Mouse (Mus musculus) stomach, embryonic 14.5 days (tissue): ENCODE measurements around the gene Nphp3. TPM values are rescaled to one million over a fixed set of nuclear protein-coding genes. Genes with fewer than 3 reads are reported as not detected.
A peak's percentile ranks its signal among the peaks of the same experiment; 100 is the strongest.

Experiments
- ATAC-seq: fragments of 200-750 bp; cut with Nextera tagmentation; 2 replicates; pipeline ENCODE4 v1.8.0; 2017; ENCODE audit warnings: low read depth, moderate TSS enrichment; ENCODE audit not compliant: insufficient number of reproducible peaks, insufficient read depth, low FRiP score
- H3K27ac ChIP-seq: fragments of 300-500 bp; sonication (generic); 2 replicates; pipeline ENCODE4 v1.5.1; 2014; ENCODE audit warnings: mild to moderate bottlenecking, low read length, moderate library complexity, mixed read lengths
- H3K27me3 ChIP-seq: fragments of 300-500 bp; sonication (generic); 2 replicates; pipeline ENCODE4 v1.6.1; 2014; ENCODE audit warnings: low read length, control low read depth, mixed read lengths; ENCODE audit not compliant: control insufficient read depth, insufficient read depth
- H3K36me3 ChIP-seq: fragments of 300-500 bp; sonication (generic); 2 replicates; pipeline ENCODE4 v1.6.1; 2014; ENCODE audit warnings: mild to moderate bottlenecking, control low read depth, low read length, moderate library complexity, mixed read lengths; ENCODE audit not compliant: control insufficient read depth, insufficient read depth
- H3K4me1 ChIP-seq: fragments of 300-500 bp; sonication (generic); 2 replicates; pipeline ENCODE4 v1.6.1; 2014; ENCODE audit warnings: low read length, control low read depth, mixed read lengths; ENCODE audit not compliant: control insufficient read depth, insufficient read depth
- H3K4me2 ChIP-seq: fragments of 300-500 bp; sonication (generic); replicated peaks from 2 replicates; pipeline ENCODE4 v1.6.1; 2014; ENCODE audit warnings: low read depth, low read length, control low read depth
- H3K4me3 ChIP-seq: fragments of 300-500 bp; sonication (generic); 2 replicates; pipeline ENCODE4 v1.5.1; 2014; ENCODE audit warnings: low read depth, low read length, control low read depth
- H3K9ac ChIP-seq: fragments of 300-500 bp; sonication (generic); replicated peaks from 2 replicates; pipeline ENCODE4 v1.6.1; 2014; ENCODE audit warnings: low read depth, mild to moderate bottlenecking, control low read depth, low read length, moderate library complexity, mixed read lengths
- H3K9me3 ChIP-seq: fragments of 300-500 bp; sonication (generic); 2 replicates; pipeline ENCODE4 v1.6.1; 2016; ENCODE audit warnings: low read depth, low read length, control low read depth; ENCODE audit not compliant: control insufficient read depth
- WGBS: fragments of 180-500 bp; shearing (Covaris S2); extraction: QIAGEN DNeasy Blood & Tissue Kit; methylation state at CpG from one replicate; pipeline ENCODE4 v1.1.7; 2014; 5-methylcytosine and 5-hydroxymethylcytosine counted together
- polyA plus RNA-seq: library from polyadenylated mRNA; unstranded; fragments of >200 nt; fragmentation: Nextera tagmentation; extraction: Ambion mirVana; gene quantifications from 2 replicates; pipeline ENCODE4 v1.2.1, GENCODE M21; 2014

The Nphp3 gene
- polyA plus RNA-seq, 1 experiment from 2014 or later, result 7.3 TPM

DNA sequence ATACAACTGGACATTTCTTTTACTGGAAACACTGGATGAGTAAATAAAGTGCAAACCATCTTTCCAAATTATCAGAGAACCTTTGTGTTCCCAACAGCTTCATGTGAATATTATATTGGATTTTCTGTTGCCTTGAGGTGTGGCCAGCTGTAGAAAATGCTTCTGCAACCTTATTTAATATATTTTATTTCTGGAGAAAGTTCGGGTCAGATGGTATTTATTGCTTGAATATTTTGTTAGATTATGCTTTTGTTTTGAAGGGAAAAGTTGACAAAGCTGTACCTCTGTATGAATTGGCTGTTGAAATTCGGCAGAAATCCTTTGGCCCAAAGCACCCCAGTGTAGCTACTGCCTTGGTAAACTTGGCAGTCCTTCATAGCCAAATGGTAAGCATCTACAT is 38.0 kb downstream of the Nphp3 start, which contains the start of gene Gm28305:
TSS of gene Gm28305 (plus strand) at position 301 of the 400 bp plus-strand sequence.
- 67% methylated on average over 2 of the region's 2 CpGs for WGBS
- no peak for ATAC-seq

DNA sequence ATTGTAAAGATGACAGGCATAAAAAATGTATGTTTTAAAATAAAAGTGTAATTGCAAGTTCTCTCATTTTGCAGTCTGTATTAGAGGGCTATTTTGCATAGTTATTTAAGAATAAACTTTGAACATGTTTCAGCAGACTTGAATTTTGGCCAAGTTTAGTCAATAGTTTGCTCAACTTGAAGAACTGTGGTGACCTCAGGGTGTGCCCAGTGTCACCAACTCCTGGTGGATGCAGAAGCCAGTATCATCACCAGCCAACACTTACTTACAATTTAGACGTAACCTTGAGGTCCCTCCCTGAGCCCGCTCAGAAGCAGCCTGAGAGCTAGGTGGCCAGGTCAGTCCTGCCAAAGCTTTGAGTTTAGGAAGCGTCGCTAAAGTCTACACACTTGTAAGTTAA is 41.3 kb downstream of the Nphp3 start:
- H3K4me1 ChIP-seq, result no peaks in the 10 kb centered on the region
- H3K9me3 ChIP-seq, result no peaks in the 10 kb centered on the region
- H3K27me3 ChIP-seq, result no peaks in the 10 kb centered on the region
- no peak for ATAC-seq
- no peak overlapping the region for H3K4me3 ChIP-seq
- WGBS, result 88% methylated on average over 4 of the region's 4 CpGs
- no peak overlapping the region for H3K9ac ChIP-seq
- no peak overlapping the region for H3K27ac ChIP-seq
- peaks cover 23% of the 10 kb centered on the region for H3K36me3 ChIP-seq
- H3K4me2 ChIP-seq, result no peak overlapping the region

More for the DNA sequence above, 38.0 kb downstream of the Nphp3 start, which contains the start of gene Gm28305:
- Histone ChIP-seq H3K4me2 (no peak within 1 kb of the TSS), H3K9me3 (no peaks in the 10 kb centered on the region), H3K9ac (no peak within 1 kb of the TSS), H3K36me3 (peaks cover 8% of the 10 kb centered on the region), H3K27me3 (no peaks in the 10 kb centered on the region), H3K27ac (no peak within 1 kb of the TSS), H3K4me1 (no peaks in the 10 kb centered on the region), H3K4me3 (no peak within 1 kb of the TSS)

DNA sequence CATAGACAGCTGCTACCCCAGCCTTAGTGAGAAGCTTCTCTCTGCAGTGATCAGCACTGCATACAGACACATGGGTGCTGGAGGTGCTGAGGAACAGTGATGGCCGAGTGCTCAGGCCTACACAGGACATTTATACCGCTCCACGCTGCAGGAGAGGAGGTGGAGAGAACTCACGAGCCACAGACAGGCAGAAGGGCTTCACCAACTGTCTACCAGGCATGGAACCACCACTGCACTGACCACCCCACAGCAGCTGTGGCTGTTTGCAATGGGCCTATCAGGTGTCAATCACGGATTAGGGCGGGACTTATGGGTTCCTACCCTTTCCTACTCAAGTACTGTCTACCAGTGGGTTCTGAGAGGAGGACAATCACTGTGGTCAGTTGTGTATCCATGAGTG is 48.7 kb downstream of the Nphp3 start:
- H3K9ac ChIP-seq, result no peak overlapping the region

GRCm38 (mm10) chr9:104062430-104063243 is 60.3 kb downstream of the Nphp3 start, which contains the start of gene Uba5:
Uba5 (minus strand) TSS chr9:104063134.
- Histone ChIP-seq H3K36me3 (peaks cover 16% of the 10 kb centered on the region; the same call in 1 of the 2 replicates), H3K4me1 (peaks cover 14% of the 10 kb centered on the region), H3K9ac (peak within 1 kb of the TSS; percentile 66), H3K27me3 (no peaks in the 10 kb centered on the region), H3K27ac (peak within 1 kb of the TSS; percentile 66), H3K9me3 (no peaks in the 10 kb centered on the region), H3K4me2 (peak within 1 kb of the TSS; percentile 71), H3K4me3 (peak within 1 kb of the TSS; percentile 98)
- under 1% methylated on average over 59 of the region's 59 CpGs for WGBS
- ATAC-seq, result peak; percentile 70; the same call in 1 of the 2 replicates

More for the DNA sequence above, 48.7 kb downstream of the Nphp3 start:
- H3K4me3 ChIP-seq, result no peak overlapping the region
- no peak overlapping the region for H3K4me2 ChIP-seq
- no peak overlapping the region for H3K27ac ChIP-seq
- 88% methylated on average over 6 of the region's 6 CpGs for WGBS
- peaks cover 80% of the 10 kb centered on the region for H3K36me3 ChIP-seq
- ATAC-seq, result no peak
- no peaks in the 10 kb centered on the region for H3K27me3 ChIP-seq
- H3K9me3 ChIP-seq, result no peaks in the 10 kb centered on the region
- no peaks in the 10 kb centered on the region for H3K4me1 ChIP-seq

DNA sequence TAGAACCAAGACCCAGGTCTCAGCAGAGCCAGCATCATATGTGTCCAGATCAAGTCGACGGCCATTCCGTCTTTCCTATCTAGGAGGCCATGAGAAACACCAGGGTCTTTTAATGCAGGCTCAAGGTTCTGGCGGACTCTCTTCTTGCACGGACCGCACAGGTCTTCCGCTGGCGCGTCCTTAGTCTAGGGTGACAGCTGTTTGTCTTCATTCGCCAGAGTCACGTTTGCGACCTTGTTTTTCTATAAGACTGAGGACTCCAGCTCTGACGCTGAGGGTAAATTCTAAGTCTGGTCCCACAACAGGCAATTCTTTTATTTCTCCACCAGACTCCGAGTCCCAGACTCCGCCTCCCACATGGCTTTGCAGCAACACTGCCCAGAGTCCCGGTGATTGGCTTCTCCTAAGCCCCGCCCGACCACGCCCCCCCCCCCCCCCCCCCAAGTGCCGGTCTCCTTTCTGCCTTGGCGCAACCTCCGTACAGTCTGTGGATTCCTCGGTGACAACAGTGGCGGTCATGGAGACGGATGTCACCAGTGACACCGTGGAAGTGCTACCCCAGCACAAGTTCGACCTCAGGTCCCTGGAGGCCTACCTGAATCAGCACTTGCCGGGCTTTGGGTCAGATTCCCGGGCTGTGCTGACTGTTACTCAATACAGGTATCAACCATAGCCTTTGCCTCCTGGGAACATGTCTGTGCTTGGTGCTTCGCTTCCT is 61.1 kb downstream of the Nphp3 start, which contains the start of gene Acad11:
TSS of gene Acad11 (plus strand) at position 134 of the 718 bp plus-strand sequence.
- 1% methylated on average over 27 of the region's 30 CpGs for WGBS
- peak within 1 kb of the TSS; percentile 71 for H3K4me2 ChIP-seq
- peak within 1 kb of the TSS; percentile 98 for H3K4me3 ChIP-seq
- ATAC-seq, result peak; percentile 94
- H3K27me3 ChIP-seq, result no peaks in the 10 kb centered on the region
- no peaks in the 10 kb centered on the region for H3K9me3 ChIP-seq
- peak within 1 kb of the TSS; percentile 66 for H3K27ac ChIP-seq
- H3K9ac ChIP-seq, result peak within 1 kb of the TSS; percentile 66
- peaks cover 10% of the 10 kb centered on the region; the same call in 1 of the 2 replicates for H3K36me3 ChIP-seq
- H3K4me1 ChIP-seq, result peaks cover 14% of the 10 kb centered on the region

GRCm38 (mm10) chr9:104064571-104064970 is 62.2 kb downstream of the Nphp3 start:
- no peaks in the 10 kb centered on the region for H3K27me3 ChIP-seq
- no peak overlapping the region for H3K4me3 ChIP-seq
- H3K9ac ChIP-seq, result no peak overlapping the region
- H3K9me3 ChIP-seq, result no peaks in the 10 kb centered on the region
- peaks cover 9% of the 10 kb centered on the region; the same call in 1 of the 2 replicates for H3K36me3 ChIP-seq
- 22% methylated on average over 1 of the region's 1 CpGs for WGBS
- H3K4me2 ChIP-seq, result no peak overlapping the region
- peaks cover 14% of the 10 kb centered on the region for H3K4me1 ChIP-seq
- ATAC-seq, result no peak
- no peak overlapping the region for H3K27ac ChIP-seq

GRCm38 (mm10) chr9:104070241-104070640 is 67.9 kb downstream of the Nphp3 start:
- H3K4me2 ChIP-seq, result no peak overlapping the region
- no peaks in the 10 kb centered on the region for H3K36me3 ChIP-seq
- no peak for ATAC-seq
- H3K27me3 ChIP-seq, result no peaks in the 10 kb centered on the region
- H3K27ac ChIP-seq, result no peak overlapping the region
- no peak overlapping the region for H3K9ac ChIP-seq
- no peaks in the 10 kb centered on the region for H3K9me3 ChIP-seq
- H3K4me1 ChIP-seq, result no peaks in the 10 kb centered on the region
- 73% methylated on average over 4 of the region's 4 CpGs for WGBS
- no peak overlapping the region for H3K4me3 ChIP-seq

- H3K9ac ChIP-seq, result no peak overlapping the region
- no peak overlapping the region for H3K4me3 ChIP-seq
- H3K4me2 ChIP-seq, result no peak overlapping the region
- no peak overlapping the region for H3K27ac ChIP-seq
- ATAC-seq, result no peak
- H3K27me3 ChIP-seq, result no peaks in the 10 kb centered on the region
- WGBS, result 67% methylated on average over 8 of the region's 8 CpGs
- no peaks in the 10 kb centered on the region for H3K36me3 ChIP-seq
- no peaks in the 10 kb centered on the region for H3K9me3 ChIP-seq
- no peaks in the 10 kb centered on the region for H3K4me1 ChIP-seq
These were observed 68.7 kb downstream of the Nphp3 start for GRCm38 (mm10) chr9:104070863-104071604.
